Mouse (Mus musculus): ENCODE measurements around the gene Gpx1.

DNA sequence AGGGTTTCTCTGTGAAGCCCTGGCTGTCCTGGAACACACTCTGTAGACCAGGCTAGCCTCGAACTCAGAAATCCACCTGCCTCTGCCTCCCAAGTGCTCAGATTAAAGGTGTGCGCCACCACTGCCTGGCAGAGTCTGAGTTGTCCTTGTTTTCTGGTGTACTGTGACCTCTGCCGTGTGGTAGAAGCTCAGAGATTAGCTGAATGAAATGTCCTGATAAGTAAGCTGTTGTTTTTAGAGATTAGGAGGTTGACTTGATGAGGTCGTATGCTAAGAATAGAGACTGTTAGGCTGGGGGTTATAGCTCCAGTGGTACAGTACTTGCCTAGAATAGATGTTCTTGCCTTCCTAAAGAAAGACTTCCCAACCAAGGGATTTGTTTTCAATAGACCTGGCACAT is 34.0 kb upstream of the Gpx1 start:
- TF ChIP-seq CTCF (IDR thresholded peaks at IDR 0.05; ENCODE audit: low read depth, low read length): no peak
- TF ChIP-seq EP300 (IDR thresholded peaks at IDR 0.05; ENCODE audit: insufficient read depth, low read depth, low read length): no peak
